Mouse (Mus musculus) heart, postnatal 0 days (tissue): ENCODE measurements around the gene Clec3b.

Source experiments
- CTCF ChIP-seq: IDR thresholded peaks from 2 replicates; pipeline ENCODE4 v1.5.1; 2016; ENCODE audit warnings: antibody characterized with exemption, control low read depth, low read depth
- EP300 ChIP-seq: IDR thresholded peaks from 2 replicates; pipeline ENCODE4 v1.6.1; 2016; ENCODE audit warnings: antibody characterized with exemption, low read depth

DNA sequence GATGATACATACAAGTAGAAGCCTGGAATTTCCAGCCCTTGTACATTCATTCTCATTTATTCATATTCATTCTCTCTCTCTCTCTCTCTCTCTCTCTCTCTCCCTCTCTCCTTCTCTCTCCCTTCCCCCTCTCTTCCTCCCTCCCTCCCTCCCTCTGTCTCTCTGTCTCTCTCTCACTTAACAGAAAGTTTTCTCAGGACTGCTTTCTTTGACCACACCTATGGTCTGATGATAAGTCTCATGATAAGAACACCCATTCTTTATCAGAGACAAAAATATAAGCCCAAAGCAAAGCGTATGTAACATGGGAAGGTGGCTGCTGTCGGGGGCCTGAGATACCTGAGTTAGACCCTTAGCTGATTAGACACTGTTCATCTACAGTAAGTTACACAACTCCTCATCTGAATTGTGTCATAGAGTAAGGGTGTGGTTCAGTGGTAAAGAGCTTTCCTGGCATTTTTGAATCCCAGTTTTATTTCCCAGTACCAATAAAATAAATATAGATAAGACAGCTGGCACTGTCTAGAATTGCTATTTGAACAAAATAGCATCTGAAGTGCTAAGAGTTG, 26.2 kb upstream of the Clec3b start:
- TF ChIP-seq EP300 (no peak), CTCF (no peak)
